Mouse (Mus musculus): Measurements from ENCODE around the gene Rprml.
"Not testable (repeated sequence)": the region's sequence is repeated elsewhere in the genome, so short reads cannot be mapped to it uniquely, and the experiment has no call there.

DNA sequence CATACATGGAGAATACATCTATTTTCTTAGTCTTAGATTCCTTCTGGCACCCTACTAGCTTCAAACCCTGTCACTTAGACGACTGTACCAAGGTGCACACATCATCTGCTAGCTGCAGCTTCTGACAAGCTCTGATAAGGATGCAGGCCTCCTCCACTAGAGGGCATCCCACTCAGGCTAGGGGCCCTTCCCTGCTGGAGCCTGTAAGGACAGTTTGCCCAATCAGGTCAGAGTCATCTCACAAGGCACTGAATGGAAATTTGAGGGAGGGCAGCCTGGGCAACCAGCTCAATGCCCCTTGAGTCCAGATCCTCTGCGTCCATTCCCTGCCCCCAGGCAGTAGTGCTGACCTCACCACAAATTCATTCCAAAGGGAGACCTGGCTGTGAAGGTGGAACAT is 27.7 kb downstream of the Rprml start:
- peak; percentile 71 for TF ChIP-seq CTCF (IDR thresholded peaks at IDR 0.05)
- TF ChIP-seq EP300 (IDR thresholded peaks at IDR 0.05), result not testable (repeated sequence)
